Mouse (Mus musculus): Measurements from ENCODE around the gene Ikzf4. TPM values are rescaled to one million over a fixed set of nuclear protein-coding genes. Genes with fewer than 3 reads are reported as not detected.

Ikzf4 gene
- polyA plus RNA-seq, 1 experiment: 0.04 TPM

GRCm38 (mm10) chr10:128613154-128613440, 32.7 kb downstream of the Ikzf4 start:
- peak overlapping the region; percentile 81 for H3K4me2 ChIP-seq (ENCODE audit: low read depth)
- TF ChIP-seq POLR2A (IDR thresholded peaks at IDR 0.05; ENCODE audit: insufficient read length, low read depth) (no peak), POLR2AphosphoS2 (IDR thresholded peaks at IDR 0.05; ENCODE audit: insufficient read length, low read depth) (no peak), SRF (IDR thresholded peaks at IDR 0.05; ENCODE audit: control insufficient read depth, insufficient read length, low read depth) (no peak), CEBPB (IDR thresholded peaks at IDR 0.05; ENCODE audit: insufficient read depth, poor library complexity, severe bottlenecking) (no peak), USF1 (IDR thresholded peaks at IDR 0.05; ENCODE audit: low read depth) (no peak), REST (IDR thresholded peaks at IDR 0.05; ENCODE audit: insufficient read depth, insufficient read length) (no peak), MAX (IDR thresholded peaks at IDR 0.05; ENCODE audit: low read depth) (no peak), TCF12 (IDR thresholded peaks at IDR 0.05; ENCODE audit: insufficient read depth, poor library complexity, severe bottlenecking) (no peak), E2F4 (IDR thresholded peaks at IDR 0.05; ENCODE audit: insufficient read depth) (no peak), MYOD1 (IDR thresholded peaks at IDR 0.05; ENCODE audit: control insufficient read depth in 1 of 3, insufficient read length in 2 of 3, low read depth in 2 of 3) (no peak), TCF3 (IDR thresholded peaks at IDR 0.05; ENCODE audit: insufficient read length, low read depth) (no peak), MYOG (IDR thresholded peaks at IDR 0.05; ENCODE audit: control insufficient read depth in 1 of 3, insufficient read depth in 1 of 3, insufficient read length in 2 of 3, low read depth in 2 of 3) (no peak)

GRCm38 (mm10) chr10:128612433-128613153, 33.2 kb downstream of the Ikzf4 start:
- Histone ChIP-seq H3K36me3 (ENCODE audit: control insufficient read depth, insufficient read depth) (no peaks in the 10 kb centered on the region), H3K4me3 (no peak overlapping the region), H3K4me2 (ENCODE audit: low read depth) (peak overlapping the region; percentile 81), H3ac (ENCODE audit: control insufficient read depth, insufficient read length) (no peak overlapping the region), H3K27me3 (ENCODE audit: control insufficient read depth, insufficient read depth, insufficient read length) (no peaks in the 10 kb centered on the region), H3K79me2 (ENCODE audit: control insufficient read depth, insufficient read depth) (no peaks in the 10 kb centered on the region)
- TF ChIP-seq MAX (IDR thresholded peaks at IDR 0.05; ENCODE audit: low read depth): no peak
- TF ChIP-seq POLR2AphosphoS2 (IDR thresholded peaks at IDR 0.05; ENCODE audit: insufficient read length, low read depth): no peak
- TF ChIP-seq MYOG (IDR thresholded peaks at IDR 0.05; ENCODE audit: control insufficient read depth in 1 of 3, insufficient read depth in 1 of 3, insufficient read length in 2 of 3, low read depth in 2 of 3): no peak
- no peak for TF ChIP-seq E2F4 (IDR thresholded peaks at IDR 0.05; ENCODE audit: insufficient read depth)
- no peak for TF ChIP-seq SRF (IDR thresholded peaks at IDR 0.05; ENCODE audit: control insufficient read depth, insufficient read length, low read depth)
- no peak for TF ChIP-seq TCF3 (IDR thresholded peaks at IDR 0.05; ENCODE audit: insufficient read length, low read depth)
- no peak for TF ChIP-seq MYOD1 (IDR thresholded peaks at IDR 0.05; ENCODE audit: control insufficient read depth in 1 of 3, insufficient read length in 2 of 3, low read depth in 2 of 3)
- TF ChIP-seq USF1 (IDR thresholded peaks at IDR 0.05; ENCODE audit: low read depth): no peak
- no peak for TF ChIP-seq CEBPB (IDR thresholded peaks at IDR 0.05; ENCODE audit: insufficient read depth, poor library complexity, severe bottlenecking)
- no peak for TF ChIP-seq POLR2A (IDR thresholded peaks at IDR 0.05; ENCODE audit: insufficient read length, low read depth)
- TF ChIP-seq REST (IDR thresholded peaks at IDR 0.05; ENCODE audit: insufficient read depth, insufficient read length): no peak
- no peak for TF ChIP-seq TCF12 (IDR thresholded peaks at IDR 0.05; ENCODE audit: insufficient read depth, poor library complexity, severe bottlenecking)

More at GRCm38 (mm10) chr10:128613154-128613440, 32.7 kb downstream of the Ikzf4 start:
- Histone ChIP-seq H3K79me2 (ENCODE audit: control insufficient read depth, insufficient read depth) (no peaks in the 10 kb centered on the region), H3K4me3 (no peak overlapping the region), H3K36me3 (ENCODE audit: control insufficient read depth, insufficient read depth) (no peaks in the 10 kb centered on the region), H3K27me3 (ENCODE audit: control insufficient read depth, insufficient read depth, insufficient read length) (no peaks in the 10 kb centered on the region), H3ac (ENCODE audit: control insufficient read depth, insufficient read length) (no peak overlapping the region)

DNA sequence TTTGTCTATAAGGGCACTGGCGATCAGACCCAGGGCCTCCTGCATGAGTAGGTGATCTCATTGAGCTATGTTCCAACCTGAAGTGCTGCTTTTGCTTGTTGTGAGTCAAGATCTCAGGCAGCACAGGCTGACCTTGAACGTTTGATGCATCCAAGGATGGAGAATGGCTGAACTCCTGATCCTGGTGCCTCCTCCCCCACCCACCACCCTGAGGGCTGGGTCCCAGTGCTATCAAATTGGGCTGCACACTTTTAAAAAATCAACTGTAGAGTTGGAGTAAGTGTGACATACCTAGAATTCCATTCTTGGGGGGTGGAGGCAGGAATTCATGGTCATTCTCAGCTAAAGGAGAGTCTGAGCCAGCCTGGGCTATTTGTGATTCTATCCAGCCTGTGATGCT, 39.3 kb downstream of the Ikzf4 start:
- TF ChIP-seq MYOD1 (IDR thresholded peaks at IDR 0.05; ENCODE audit: control insufficient read depth in 1 of 3, insufficient read length in 2 of 3, low read depth in 2 of 3) (no peak), USF1 (IDR thresholded peaks at IDR 0.05; ENCODE audit: low read depth) (no peak), E2F4 (IDR thresholded peaks at IDR 0.05; ENCODE audit: insufficient read depth) (no peak), POLR2AphosphoS2 (IDR thresholded peaks at IDR 0.05; ENCODE audit: insufficient read length, low read depth) (no peak), TCF12 (IDR thresholded peaks at IDR 0.05; ENCODE audit: insufficient read depth, poor library complexity, severe bottlenecking) (no peak), SRF (IDR thresholded peaks at IDR 0.05; ENCODE audit: control insufficient read depth, insufficient read length, low read depth) (no peak), MYOG (IDR thresholded peaks at IDR 0.05; ENCODE audit: control insufficient read depth in 1 of 3, insufficient read depth in 1 of 3, insufficient read length in 2 of 3, low read depth in 2 of 3) (no peak), TCF3 (IDR thresholded peaks at IDR 0.05; ENCODE audit: insufficient read length, low read depth) (no peak), REST (IDR thresholded peaks at IDR 0.05; ENCODE audit: insufficient read depth, insufficient read length) (no peak)
- H3K36me3 ChIP-seq (ENCODE audit: control insufficient read depth, insufficient read depth): no peaks in the 10 kb centered on the region
- no peaks in the 10 kb centered on the region for H3K79me2 ChIP-seq (ENCODE audit: control insufficient read depth, insufficient read depth)
- no peak overlapping the region for H3ac ChIP-seq (ENCODE audit: control insufficient read depth, insufficient read length)
- H3K4me2 ChIP-seq (ENCODE audit: low read depth): no peak overlapping the region
- no peaks in the 10 kb centered on the region for H3K27me3 ChIP-seq (ENCODE audit: control insufficient read depth, insufficient read depth, insufficient read length)
- H3K4me3 ChIP-seq: no peak overlapping the region

- Histone ChIP-seq H3K4me2 (ENCODE audit: low read depth) (no peak overlapping the region), H3K79me2 (ENCODE audit: control insufficient read depth, insufficient read depth) (no peaks in the 10 kb centered on the region), H3ac (ENCODE audit: control insufficient read depth, insufficient read length) (no peak overlapping the region), H3K36me3 (ENCODE audit: control insufficient read depth, insufficient read depth) (no peaks in the 10 kb centered on the region), H3K27me3 (ENCODE audit: control insufficient read depth, insufficient read depth, insufficient read length) (no peaks in the 10 kb centered on the region), H3K4me3 (no peak overlapping the region)
- TF ChIP-seq MAX (IDR thresholded peaks at IDR 0.05; ENCODE audit: low read depth) (no peak), POLR2A (IDR thresholded peaks at IDR 0.05; ENCODE audit: insufficient read length, low read depth) (no peak), MYOG (IDR thresholded peaks at IDR 0.05; ENCODE audit: control insufficient read depth in 1 of 3, insufficient read depth in 1 of 3, insufficient read length in 2 of 3, low read depth in 2 of 3) (no peak), TCF3 (IDR thresholded peaks at IDR 0.05; ENCODE audit: insufficient read length, low read depth) (no peak), CEBPB (IDR thresholded peaks at IDR 0.05; ENCODE audit: insufficient read depth, poor library complexity, severe bottlenecking) (no peak), MYOD1 (IDR thresholded peaks at IDR 0.05; ENCODE audit: control insufficient read depth in 1 of 3, insufficient read length in 2 of 3, low read depth in 2 of 3) (no peak), E2F4 (IDR thresholded peaks at IDR 0.05; ENCODE audit: insufficient read depth) (no peak), TCF12 (IDR thresholded peaks at IDR 0.05; ENCODE audit: insufficient read depth, poor library complexity, severe bottlenecking) (no peak), USF1 (IDR thresholded peaks at IDR 0.05; ENCODE audit: low read depth) (no peak), REST (IDR thresholded peaks at IDR 0.05; ENCODE audit: insufficient read depth, insufficient read length) (no peak), POLR2AphosphoS2 (IDR thresholded peaks at IDR 0.05; ENCODE audit: insufficient read length, low read depth) (no peak), SRF (IDR thresholded peaks at IDR 0.05; ENCODE audit: control insufficient read depth, insufficient read length, low read depth) (no peak)
These were observed 43.2 kb downstream of the Ikzf4 start for GRCm38 (mm10) chr10:128602470-128603128.

Data from myocyte (in vitro differentiated cells).